Mouse (Mus musculus): ENCODE results near the gene Prss58. TPM values are rescaled to one million over a fixed set of nuclear protein-coding genes. Genes with fewer than 3 reads are reported as not detected.

The Prss58 gene
- polyA plus RNA-seq, 1 experiment from 2014 or later, result not detected

DNA sequence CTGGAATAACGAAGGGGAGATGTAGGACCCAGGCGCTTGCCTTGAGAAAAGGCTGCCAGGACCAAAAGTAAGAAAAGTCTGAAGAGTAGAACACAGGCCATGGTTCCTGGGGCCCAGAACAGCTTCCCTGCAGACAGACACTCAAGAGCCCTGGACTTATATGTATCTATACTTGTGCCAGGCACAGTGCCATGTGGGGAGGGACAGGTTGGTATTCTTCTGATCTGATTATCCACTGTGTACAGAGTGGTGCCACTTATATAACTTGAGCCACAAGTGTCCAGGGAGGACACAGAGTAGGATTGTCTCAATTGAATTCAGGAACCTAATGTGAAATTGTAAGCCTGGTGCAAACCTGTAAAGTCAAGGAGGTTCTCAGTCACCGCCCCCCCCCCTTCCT lies 12.8 kb downstream of the Prss58 start, which contains the start of gene Moxd2:
Gene Moxd2, minus strand, starts transcription at position 101 of the 400 bp plus-strand sequence.
- no peak for TF ChIP-seq CTCF (IDR thresholded peaks at IDR 0.05)
- Histone ChIP-seq H3K4me3 (ENCODE audit: low read depth, low read length) (no peak within 1 kb of the TSS), H3K36me3 (ENCODE audit: insufficient read depth, low read length) (no peaks in the 10 kb centered on the region), H3K4me2 (replicated peaks; ENCODE audit: low read depth, low read length) (no peak within 1 kb of the TSS), H3K27me3 (replicated peaks; ENCODE audit: insufficient read depth, low read length) (no peaks in the 10 kb centered on the region), H3K9ac (replicated peaks; ENCODE audit: low read depth) (no peak within 1 kb of the TSS), H3K9me3 (ENCODE audit: low read length) (no peaks in the 10 kb centered on the region), H3K4me1 (ENCODE audit: insufficient read depth, low read depth, low read length) (no peaks in the 10 kb centered on the region), H3K27ac (ENCODE audit: low read length) (no peak within 1 kb of the TSS)
- 77% methylated on average over 3 of the region's 3 CpGs for WGBS
- ATAC-seq (no peak), DNase-seq (ENCODE audit: low spot score) (no peak)

DNA sequence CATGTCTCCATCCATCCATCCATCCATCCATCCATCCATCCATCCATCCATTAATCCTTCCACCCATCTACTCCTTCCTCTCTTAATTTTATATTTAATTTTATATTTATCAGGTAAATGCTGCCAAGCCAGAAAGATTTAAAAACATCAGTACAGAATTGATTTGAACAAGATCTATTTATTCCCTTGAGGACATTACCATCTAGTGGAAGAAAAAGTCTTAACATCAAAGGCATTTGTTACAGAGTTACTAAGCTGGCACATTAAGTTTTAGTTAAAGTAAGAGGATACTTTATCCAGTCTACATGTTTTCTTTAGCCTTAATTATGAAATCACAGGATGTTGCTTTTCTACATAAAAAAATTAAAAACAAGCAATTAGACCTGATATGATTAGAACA lies 54.9 kb downstream of the Prss58 start:
- no peaks in the 10 kb centered on the region for H3K27me3 ChIP-seq (replicated peaks; ENCODE audit: insufficient read depth, low read length)
- ATAC-seq, result no peak
- TF ChIP-seq EP300 (IDR thresholded peaks at IDR 0.05) (no peak), CTCF (IDR thresholded peaks at IDR 0.05) (no peak)
- H3K4me3 ChIP-seq (ENCODE audit: low read depth, low read length), result no peak overlapping the region
- no peaks in the 10 kb centered on the region for H3K36me3 ChIP-seq (ENCODE audit: insufficient read depth, low read length)
- H3K27ac ChIP-seq (ENCODE audit: low read length), result no peak overlapping the region
- no peak overlapping the region for H3K9ac ChIP-seq (replicated peaks; ENCODE audit: low read depth)
- no peaks in the 10 kb centered on the region for H3K4me1 ChIP-seq (ENCODE audit: insufficient read depth, low read depth, low read length)
- DNase-seq (ENCODE audit: low spot score), result no peak
- no peak overlapping the region for H3K4me2 ChIP-seq (replicated peaks; ENCODE audit: low read depth, low read length)
- H3K9me3 ChIP-seq (ENCODE audit: low read length), result no peaks in the 10 kb centered on the region

Other genes starting within 250 kb of the Prss58 start
- not detected in 2 replicates for gene Moxd2, start 12.9 kb downstream of the Prss58 start, polyA plus RNA-seq (2015; fragmentation: Nextera tagmentation; extraction: Ambion mirVana)
- gene 1700074P13Rik, start 40.2 kb upstream of the Prss58 start, polyA plus RNA-seq (2015; fragmentation: Nextera tagmentation; extraction: Ambion mirVana), result not detected in 2 replicates
- not detected in 2 replicates for gene Gm4744, start 51.5 kb upstream of the Prss58 start, polyA plus RNA-seq (2015; fragmentation: Nextera tagmentation; extraction: Ambion mirVana)
- gene 1810009J06Rik, start 64.4 kb upstream of the Prss58 start, polyA plus RNA-seq (2015; fragmentation: Nextera tagmentation; extraction: Ambion mirVana), result not detected in 2 replicates
- not detected in 2 replicates for gene Gm2663, start 99.1 kb upstream of the Prss58 start, polyA plus RNA-seq (2015; fragmentation: Nextera tagmentation; extraction: Ambion mirVana)
- gene 2210010C04Rik, start 135.1 kb upstream of the Prss58 start, polyA plus RNA-seq (2015; fragmentation: Nextera tagmentation; extraction: Ambion mirVana), result not detected in 2 replicates

All from lung, postnatal 0 days (tissue).